Mouse (Mus musculus): Measurements from ENCODE around the gene Gm20867. TPM values are rescaled to one million over a fixed set of nuclear protein-coding genes. Genes with fewer than 3 reads are reported as not detected.
"Not testable (repeated sequence)": the region's sequence is repeated elsewhere in the genome, so short reads cannot be mapped to it uniquely, and the experiment has no call there.

The Gm20867 gene
- polyA plus RNA-seq (2015; fragmentation: Nextera tagmentation; extraction: Ambion mirVana): not detected in 2 replicates

DNA sequence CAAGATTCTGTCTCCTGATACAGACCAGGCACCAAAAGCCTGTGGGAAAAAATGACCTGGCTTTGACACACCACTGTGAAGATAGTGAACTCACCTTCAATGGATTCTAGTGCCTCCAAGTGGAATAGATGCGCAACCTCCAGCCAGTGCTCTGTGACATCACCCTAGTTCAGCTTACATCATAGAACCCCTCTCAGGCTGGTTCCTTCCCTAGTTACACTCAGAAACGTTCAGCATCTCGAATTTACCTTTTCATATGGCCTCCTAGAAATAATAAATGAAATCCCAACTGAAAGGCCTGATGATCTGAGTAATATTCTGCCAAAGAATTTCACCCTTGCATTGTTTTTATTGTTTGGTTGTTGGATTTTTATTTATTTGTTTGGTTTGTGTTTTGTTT lies at the start of gene Gm20867:
Gene Gm20867 (minus strand): TSS at position 101 of the 400 bp plus-strand sequence.
- H3K4me2 ChIP-seq (ENCODE audit: low read depth, low read length); H3K27ac ChIP-seq (ENCODE audit: low read length); H3K27me3 ChIP-seq (replicated peaks; ENCODE audit: control insufficient read depth, insufficient read depth, low read length); H3K36me3 ChIP-seq (ENCODE audit: control insufficient read depth, insufficient read depth, low read length); H3K4me3 ChIP-seq (ENCODE audit: low read length); H3K9me3 ChIP-seq (ENCODE audit: control insufficient read depth, low read length); H3K9ac ChIP-seq (ENCODE audit: low read depth, low read length); ATAC-seq; H3K4me1 ChIP-seq (ENCODE audit: control insufficient read depth, insufficient read depth, low read length): not testable (repeated sequence)
- no CpG with 5 or more reads among the region's 3 CpGs for WGBS

Other genes with a start within 250 kb of the Gm20867 start
- not detected in 2 replicates for gene Gm29564, start 249.8 kb upstream of the Gm20867 start, polyA plus RNA-seq (2015; fragmentation: Nextera tagmentation; extraction: Ambion mirVana)